Mouse (Mus musculus): ENCODE measurements at regions not wholly inside any gene's neighbourhood (a gene's known extent, or its start where the extent isn't known, plus 50 kb on each side); places are given as distances from the start of the nearest gene placed in this dataset.
A peak's percentile ranks its signal among the peaks of the same experiment; 100 is the strongest.

GRCm38 (mm10) chr16:39298856-39299255 lies 406.4 kb downstream of the Igsf11 start:
- DNase-seq (ENCODE audit: low spot score in 2 of 2), result no peak
- TF ChIP-seq CTCF (conservative IDR thresholded peaks at IDR 0.05), result no peak
- Histone ChIP-seq H3K4me3 (no peak overlapping the region), H3K27ac (no peak overlapping the region)

DNA sequence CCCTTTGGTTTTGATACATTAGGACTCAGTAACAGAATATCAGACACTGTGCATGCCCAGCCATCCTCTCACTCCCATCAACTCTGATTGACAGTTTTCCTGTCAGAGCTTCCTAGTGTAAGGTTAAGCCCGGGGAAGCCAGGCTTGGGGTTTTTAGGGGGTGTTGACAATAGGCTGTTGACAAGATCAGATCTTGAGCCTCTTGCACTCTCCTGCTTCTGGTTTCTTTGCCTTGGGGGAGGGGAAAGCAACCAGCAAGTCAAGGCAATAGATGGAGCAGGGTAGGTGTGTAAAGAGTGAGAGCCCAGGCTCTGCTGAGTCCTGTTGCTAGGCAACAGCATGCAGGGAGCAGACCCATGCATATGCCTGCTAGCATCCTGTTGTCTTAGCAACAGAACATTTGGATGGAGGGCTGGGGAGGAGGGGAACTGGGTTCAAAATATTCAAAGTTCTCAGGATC lies 410.5 kb downstream of the Igsf11 start:
- DNase-seq (ENCODE audit: low spot score in 2 of 2), result peak; percentile 62 to 91
- Histone ChIP-seq H3K4me3 (no peak overlapping the region), H3K27ac (peak overlapping the region; percentile 96)
- no peak for TF ChIP-seq CTCF (conservative IDR thresholded peaks at IDR 0.05)

- no peak for TF ChIP-seq CTCF (conservative IDR thresholded peaks at IDR 0.05)
- DNase-seq (ENCODE audit: low spot score in 2 of 2), result no peak
- Histone ChIP-seq H3K27ac (peak overlapping the region; percentile 96), H3K4me3 (no peak overlapping the region)
These were observed 410.9 kb downstream of the Igsf11 start for GRCm38 (mm10) chr16:39303371-39303770.

GRCm38 (mm10) chr16:39307951-39308350 lies 415.5 kb downstream of the Igsf11 start:
- peak in 1 of 2 experiments; percentile 51 for DNase-seq (ENCODE audit: low spot score in 2 of 2)
- Histone ChIP-seq H3K4me3 (no peak overlapping the region), H3K27ac (peak overlapping the region; percentile 96)
- no peak for TF ChIP-seq CTCF (conservative IDR thresholded peaks at IDR 0.05)

DNA sequence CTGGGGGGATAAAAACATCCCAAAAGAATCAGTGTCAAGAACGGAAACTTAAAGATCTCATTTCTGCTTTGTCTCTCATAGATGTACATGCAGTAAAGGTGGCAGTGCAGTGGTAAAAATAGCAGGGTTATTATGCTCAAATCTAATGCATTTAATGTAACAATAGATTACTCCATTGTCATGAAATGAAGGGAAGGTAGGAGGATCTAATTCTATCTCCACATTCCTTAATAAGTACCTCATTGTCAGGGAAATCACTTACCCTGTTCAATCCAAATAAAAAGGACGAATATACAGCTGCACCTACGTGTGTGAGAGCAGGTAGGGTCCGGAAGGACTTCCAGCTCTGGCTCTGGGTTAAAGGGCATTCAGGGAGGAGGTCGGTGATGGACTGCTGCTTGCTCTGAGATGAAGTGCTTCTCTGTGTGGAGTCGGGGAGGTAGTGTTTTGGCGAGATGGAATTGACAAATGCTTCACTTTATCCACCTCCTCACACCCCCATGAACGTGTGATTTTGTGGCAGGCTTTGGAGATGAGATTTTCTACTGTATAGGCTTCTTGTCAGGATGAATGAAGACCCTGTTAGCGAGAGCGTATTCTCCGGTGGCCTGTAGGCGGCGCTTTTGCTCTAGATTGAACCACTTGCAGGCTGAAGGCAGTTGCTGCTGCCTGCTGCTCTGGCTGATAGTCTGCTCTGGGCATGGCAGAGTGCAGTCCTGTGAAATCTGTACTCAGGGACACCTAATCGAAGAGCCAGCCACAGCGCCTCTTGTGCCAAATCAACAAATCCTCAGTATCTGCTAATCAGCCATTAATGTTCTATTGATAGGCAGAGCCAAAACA lies 424.5 kb downstream of the Igsf11 start:
- peak; percentile 86 to 89 for DNase-seq (ENCODE audit: low spot score in 2 of 2)
- TF ChIP-seq CTCF (conservative IDR thresholded peaks at IDR 0.05), result peak; percentile 93
- Histone ChIP-seq H3K4me3 (no peak overlapping the region), H3K27ac (peak overlapping the region; percentile 74)

- peak overlapping the region; percentile 1; the same call in 1 of the 2 replicates for H3K27ac ChIP-seq
- DNase-seq (ENCODE audit: low spot score in 2 of 2), result no peak
- no peak overlapping the region for H3K4me3 ChIP-seq
- TF ChIP-seq CTCF (conservative IDR thresholded peaks at IDR 0.05), result no peak
These were observed 433.2 kb downstream of the Igsf11 start for GRCm38 (mm10) chr16:39325627-39326026.

DNA sequence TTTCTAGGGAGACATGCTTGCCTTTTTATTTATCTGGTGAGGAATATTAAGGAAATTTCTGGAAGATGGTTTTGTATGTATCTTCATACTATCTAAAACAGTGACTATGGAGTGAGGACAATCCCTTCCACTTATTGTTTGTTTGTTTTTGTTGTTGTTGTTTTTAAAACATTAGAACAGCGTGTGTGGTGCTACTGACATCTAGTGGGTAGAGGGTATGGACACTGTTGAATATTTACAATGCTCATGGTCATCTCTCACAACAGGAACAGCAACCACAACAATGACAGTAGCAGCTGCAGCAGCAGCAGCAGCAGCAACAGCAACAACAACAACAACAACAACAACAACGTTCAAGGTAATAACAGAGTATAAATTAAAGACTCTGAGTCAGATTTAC lies 471.2 kb downstream of the Igsf11 start:
- no peak overlapping the region for H3K4me3 ChIP-seq
- H3K27ac ChIP-seq, result no peak overlapping the region
- TF ChIP-seq CTCF (conservative IDR thresholded peaks at IDR 0.05), result peak; percentile 66
- DNase-seq (ENCODE audit: low spot score in 2 of 2), result no peak

DNA sequence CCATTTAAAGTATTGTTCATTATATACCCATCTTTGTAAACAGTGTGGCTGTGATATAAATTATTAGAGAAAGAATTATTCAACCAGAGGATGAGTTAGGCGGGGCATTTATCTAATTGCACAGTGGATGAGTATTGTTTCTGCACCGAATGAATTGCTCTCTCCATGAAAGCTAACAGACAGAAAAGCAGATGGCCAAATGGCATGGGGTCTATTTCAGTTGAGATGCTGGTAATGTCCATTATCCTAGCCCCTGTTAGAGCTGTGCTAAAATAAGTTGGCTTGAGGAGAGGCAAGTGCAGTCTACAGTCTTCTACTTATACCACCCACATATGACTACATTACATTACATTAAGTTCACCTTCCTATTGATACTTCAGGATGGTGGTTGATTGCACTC lies 475.8 kb downstream of the Igsf11 start:
- no peak for DNase-seq (ENCODE audit: low spot score in 2 of 2)
- TF ChIP-seq CTCF (conservative IDR thresholded peaks at IDR 0.05), result no peak
- Histone ChIP-seq H3K4me3 (no peak overlapping the region), H3K27ac (peak overlapping the region; percentile 1; the same call in 1 of the 2 replicates)

GRCm38 (mm10) chr16:39374616-39375015 lies 482.1 kb downstream of the Igsf11 start:
- Histone ChIP-seq H3K27ac (peak overlapping the region; percentile 60; the same call in 1 of the 2 replicates), H3K4me3 (no peak overlapping the region)
- DNase-seq (ENCODE audit: low spot score in 2 of 2), result peak; percentile 42 to 76
- no peak for TF ChIP-seq CTCF (conservative IDR thresholded peaks at IDR 0.05)

DNA sequence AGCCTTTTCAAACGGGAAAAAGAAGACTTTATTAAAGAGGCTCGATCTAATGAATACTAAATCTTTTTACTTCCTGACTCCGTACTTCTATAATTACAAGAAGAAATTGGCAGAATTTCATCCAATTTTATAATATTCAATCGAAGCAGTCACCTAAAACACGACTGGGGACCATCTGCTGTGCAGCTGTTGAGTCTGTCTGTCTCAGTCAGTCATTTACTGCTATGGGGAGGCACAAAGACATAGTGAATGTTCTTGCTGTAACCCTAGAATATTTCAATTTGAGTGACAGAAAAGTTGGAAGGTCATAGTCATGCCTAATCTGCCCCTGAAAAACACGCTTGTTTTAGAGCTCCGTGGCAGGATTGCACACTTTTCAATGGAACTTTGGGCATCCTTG lies 487.5 kb downstream of the Igsf11 start:
- no peak for TF ChIP-seq CTCF (conservative IDR thresholded peaks at IDR 0.05)
- Histone ChIP-seq H3K4me3 (no peak overlapping the region), H3K27ac (peak overlapping the region; percentile 32; the same call in 1 of the 2 replicates)
- peak; percentile 52 to 55 for DNase-seq (ENCODE audit: low spot score in 2 of 2)

GRCm38 (mm10) chr16:39389943-39390342 lies 497.5 kb downstream of the Igsf11 start:
- DNase-seq (ENCODE audit: low spot score in 2 of 2), result no peak
- TF ChIP-seq CTCF (conservative IDR thresholded peaks at IDR 0.05), result no peak
- no peak overlapping the region for H3K4me3 ChIP-seq
- no peak overlapping the region for H3K27ac ChIP-seq

GRCm38 (mm10) chr16:39390626-39391025 lies 498.2 kb downstream of the Igsf11 start:
- H3K27ac ChIP-seq, result no peak overlapping the region
- DNase-seq (ENCODE audit: low spot score in 2 of 2), result no peak
- TF ChIP-seq CTCF (conservative IDR thresholded peaks at IDR 0.05), result no peak
- no peak overlapping the region for H3K4me3 ChIP-seq

GRCm38 (mm10) chr16:39402101-39402749 lies 509.8 kb downstream of the Igsf11 start:
- no peak for TF ChIP-seq CTCF (conservative IDR thresholded peaks at IDR 0.05)
- H3K27ac ChIP-seq, result peak overlapping the region; percentile 75
- H3K4me3 ChIP-seq, result no peak overlapping the region
- DNase-seq (ENCODE audit: low spot score in 2 of 2), result peak; percentile 17 to 49
